Mouse (Mus musculus) midbrain, embryonic 11.5 days (tissue): ENCODE results near the gene Nvl. TPM values are rescaled to one million over a fixed set of nuclear protein-coding genes. Genes with fewer than 3 reads are reported as not detected.
A peak's percentile ranks its signal among the peaks of the same experiment; 100 is the strongest.

Experiments
- ATAC-seq: fragments of 200-750 bp; cut with Nextera tagmentation; 2 replicates; pipeline ENCODE4 v1.8.0; 2017; ENCODE audit warnings: moderate TSS enrichment, moderate library complexity; ENCODE audit not compliant: low FRiP score
- DNase-seq: peaks from one replicate; pipeline ENCODE4 v3.0.0; 2015; ENCODE audit warnings: low spot score; ENCODE audit errors: missing footprints
- H3K27ac ChIP-seq: fragments of 300-500 bp; sonication (generic); 2 replicates; pipeline ENCODE4 v1.5.1; 2014; ENCODE audit warnings: low read depth, low read length
- H3K27me3 ChIP-seq: fragments of 300-500 bp; sonication (generic); 2 replicates; pipeline ENCODE4 v1.6.1; 2014; ENCODE audit warnings: mild to moderate bottlenecking, low read length, moderate library complexity, mixed read lengths; ENCODE audit not compliant: control insufficient read depth, insufficient read depth
- H3K36me3 ChIP-seq: fragments of 300-500 bp; sonication (generic); 2 replicates; pipeline ENCODE4 v1.6.1; 2014; ENCODE audit warnings: mild to moderate bottlenecking, low read length, moderate library complexity, mixed read lengths; ENCODE audit not compliant: control insufficient read depth, insufficient read depth
- H3K4me1 ChIP-seq: fragments of 300-500 bp; sonication (generic); 2 replicates; pipeline ENCODE4 v1.6.1; 2014; ENCODE audit warnings: low read length; ENCODE audit not compliant: control insufficient read depth, insufficient read depth
- H3K4me2 ChIP-seq: fragments of 300-500 bp; sonication (generic); 2 replicates; pipeline ENCODE4 v1.6.1; 2014; ENCODE audit warnings: mild to moderate bottlenecking, moderate library complexity
- H3K4me3 ChIP-seq: fragments of 300-500 bp; sonication (generic); 2 replicates; pipeline ENCODE4 v1.5.1; 2014; ENCODE audit warnings: low read depth, low read length
- H3K9ac ChIP-seq: fragments of 300-500 bp; sonication (generic); 2 replicates; pipeline ENCODE4 v1.6.1; 2014; ENCODE audit warnings: low read length
- H3K9me3 ChIP-seq: fragments of 300-500 bp; sonication (generic); 2 replicates; pipeline ENCODE4 v1.6.1; 2016; ENCODE audit warnings: low read length; ENCODE audit not compliant: control insufficient read depth
- WGBS: fragments of 180-500 bp; shearing (Covaris S2); extraction: QIAGEN DNeasy Blood & Tissue Kit; methylation state at CpG from one replicate; pipeline ENCODE4 v1.1.7; 2014; 5-methylcytosine and 5-hydroxymethylcytosine counted together
- polyA plus RNA-seq: library from polyadenylated mRNA; unstranded; fragments of >200 nt; fragmentation: Nextera tagmentation; extraction: Ambion mirVana; gene quantifications from 2 replicates; pipeline ENCODE4 v1.2.1, GENCODE M21; 2014

Nvl gene
- polyA plus RNA-seq, 1 experiment from 2014 or later, result 35.1 TPM

GRCm38 (mm10) chr1:181124145-181124544, 19.9 kb downstream of the Nvl start:
- Histone ChIP-seq H3K36me3 (peaks cover 16% of the 10 kb centered on the region; the same call in 1 of the 2 replicates), H3K9ac (no peak overlapping the region), H3K9me3 (no peaks in the 10 kb centered on the region), H3K4me1 (no peaks in the 10 kb centered on the region), H3K27me3 (no peaks in the 10 kb centered on the region), H3K4me2 (no peak overlapping the region), H3K4me3 (no peak overlapping the region), H3K27ac (no peak overlapping the region)
- ATAC-seq (no peak), DNase-seq (peak; percentile 67)
- WGBS, result 93% methylated on average over 2 of the region's 2 CpGs

- ATAC-seq (no peak), DNase-seq (peak; percentile 45)
- no peaks in the 10 kb centered on the region for H3K4me1 ChIP-seq
- no peak overlapping the region for H3K27ac ChIP-seq
- H3K9me3 ChIP-seq, result no peaks in the 10 kb centered on the region
- H3K4me2 ChIP-seq, result no peak overlapping the region
- peaks cover 5% of the 10 kb centered on the region; the same call in 1 of the 2 replicates for H3K36me3 ChIP-seq
- H3K27me3 ChIP-seq, result no peaks in the 10 kb centered on the region
- WGBS, result 95% methylated on average over 4 of the region's 4 CpGs
- H3K9ac ChIP-seq, result no peak overlapping the region
- no peak overlapping the region for H3K4me3 ChIP-seq
Observed at GRCm38 (mm10) chr1:181117112-181117511, 26.9 kb downstream of the Nvl start.

GRCm38 (mm10) chr1:181090048-181090447, 54.0 kb downstream of the Nvl start:
- no peaks in the 10 kb centered on the region for H3K4me1 ChIP-seq
- no peak overlapping the region for H3K4me2 ChIP-seq
- DNase-seq (peak; percentile 45), ATAC-seq (no peak)
- H3K4me3 ChIP-seq, result no peak overlapping the region
- H3K27ac ChIP-seq, result no peak overlapping the region
- peaks cover 13% of the 10 kb centered on the region; the same call in 1 of the 2 replicates for H3K36me3 ChIP-seq
- H3K9ac ChIP-seq, result no peak overlapping the region
- no peaks in the 10 kb centered on the region for H3K27me3 ChIP-seq
- H3K9me3 ChIP-seq, result no peaks in the 10 kb centered on the region
- WGBS, result 85% methylated on average over 12 of the region's 12 CpGs

- H3K9me3 ChIP-seq, result no peaks in the 10 kb centered on the region
- H3K36me3 ChIP-seq, result no peaks in the 10 kb centered on the region
- WGBS, result 45% methylated on average over 2 of the region's 2 CpGs
- H3K4me1 ChIP-seq, result no peaks in the 10 kb centered on the region
- DNase-seq (peak; percentile 62), ATAC-seq (no peak)
- H3K27me3 ChIP-seq, result no peaks in the 10 kb centered on the region
- no peak overlapping the region for H3K4me3 ChIP-seq
- H3K4me2 ChIP-seq, result no peak overlapping the region
- H3K9ac ChIP-seq, result no peak overlapping the region
- H3K27ac ChIP-seq, result no peak overlapping the region
Observed at GRCm38 (mm10) chr1:181084021-181084420, 60.0 kb downstream of the Nvl start.

- H3K9ac ChIP-seq, result no peak overlapping the region
- no peaks in the 10 kb centered on the region for H3K4me1 ChIP-seq
- no peak overlapping the region for H3K4me2 ChIP-seq
- WGBS, result 45% methylated on average over 5 of the region's 5 CpGs
- no peak overlapping the region for H3K27ac ChIP-seq
- H3K27me3 ChIP-seq, result no peaks in the 10 kb centered on the region
- H3K9me3 ChIP-seq, result no peaks in the 10 kb centered on the region
- no peaks in the 10 kb centered on the region for H3K36me3 ChIP-seq
- DNase-seq, result no peak
- ATAC-seq, result no peak
- H3K4me3 ChIP-seq, result no peak overlapping the region
Observed at GRCm38 (mm10) chr1:181073075-181073474, 70.9 kb downstream of the Nvl start.

GRCm38 (mm10) chr1:181069671-181070070, 74.3 kb downstream of the Nvl start:
- WGBS, result 71% methylated on average over 11 of the region's 11 CpGs
- Histone ChIP-seq H3K9me3 (no peaks in the 10 kb centered on the region), H3K4me1 (no peaks in the 10 kb centered on the region), H3K9ac (no peak overlapping the region), H3K4me2 (no peak overlapping the region), H3K27ac (no peak overlapping the region), H3K36me3 (no peaks in the 10 kb centered on the region), H3K27me3 (no peaks in the 10 kb centered on the region), H3K4me3 (no peak overlapping the region)
- no peak for ATAC-seq
- DNase-seq, result peak; percentile 75

GRCm38 (mm10) chr1:181068344-181068743, 75.7 kb downstream of the Nvl start:
- Histone ChIP-seq H3K9me3 (no peaks in the 10 kb centered on the region), H3K4me3 (no peak overlapping the region), H3K36me3 (no peaks in the 10 kb centered on the region), H3K4me1 (no peaks in the 10 kb centered on the region), H3K4me2 (no peak overlapping the region), H3K9ac (no peak overlapping the region), H3K27ac (no peak overlapping the region), H3K27me3 (no peaks in the 10 kb centered on the region)
- 76% methylated on average over 1 of the region's 1 CpGs for WGBS
- no peak for ATAC-seq
- DNase-seq, result peak; percentile 23

- Histone ChIP-seq H3K27me3 (no peaks in the 10 kb centered on the region), H3K4me2 (no peak overlapping the region), H3K4me1 (no peaks in the 10 kb centered on the region), H3K9ac (no peak overlapping the region), H3K4me3 (no peak overlapping the region), H3K27ac (no peak overlapping the region), H3K36me3 (no peaks in the 10 kb centered on the region), H3K9me3 (no peaks in the 10 kb centered on the region)
- ATAC-seq, result no peak
- 86% methylated on average over 6 of the region's 6 CpGs for WGBS
- peak; percentile 69 for DNase-seq
Observed at GRCm38 (mm10) chr1:181064648-181065047, 79.4 kb downstream of the Nvl start.

GRCm38 (mm10) chr1:181063991-181064390, 80.0 kb downstream of the Nvl start:
- Histone ChIP-seq H3K4me2 (no peak overlapping the region), H3K36me3 (no peaks in the 10 kb centered on the region), H3K27me3 (no peaks in the 10 kb centered on the region; the same call in 1 of the 2 replicates), H3K9me3 (no peaks in the 10 kb centered on the region), H3K9ac (no peak overlapping the region), H3K4me3 (no peak overlapping the region), H3K27ac (no peak overlapping the region), H3K4me1 (no peaks in the 10 kb centered on the region)
- WGBS, result 71% methylated on average over 2 of the region's 2 CpGs
- DNase-seq (peak; percentile 78), ATAC-seq (no peak)
